Mouse (Mus musculus): Measurements from ENCODE around the gene Gm1043. TPM values are rescaled to one million over a fixed set of nuclear protein-coding genes. Genes with fewer than 3 reads are reported as not detected.

Gene Gm1043
- polyA plus RNA-seq, 1 experiment from 2014 or later, result not detected

GRCm38 (mm10) chr5:37184605-37185004 is 99.4 kb downstream of the Gm1043 start:
- no peak for ATAC-seq (ENCODE audit: borderline replicate concordance, extremely low read depth, low FRiP score, low TSS enrichment)
- 46% methylated on average over 7 of the region's 7 CpGs for WGBS
- no peaks in the 10 kb centered on the region for H3K9me3 ChIP-seq

DNA sequence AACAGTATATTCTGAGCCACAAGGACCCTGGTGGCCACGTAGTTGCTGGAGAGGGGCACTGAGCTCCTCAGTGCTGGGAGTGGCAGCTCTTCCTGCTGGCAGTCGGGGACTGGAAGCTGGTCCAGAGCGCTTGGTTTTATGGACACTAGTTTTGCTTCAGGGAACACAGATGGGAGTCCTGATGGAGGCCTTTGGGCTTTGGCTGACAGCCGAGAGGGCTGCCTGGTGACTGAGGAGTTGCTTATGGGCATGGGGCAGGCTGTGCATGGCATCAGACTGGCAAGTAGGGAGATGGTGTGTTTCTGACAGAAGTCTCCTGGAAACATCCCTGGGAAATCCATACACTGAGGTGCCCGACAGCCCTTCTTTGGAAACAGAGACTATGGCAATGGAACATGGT is 105.2 kb downstream of the Gm1043 start:
- WGBS, result 74% methylated on average over 5 of the region's 5 CpGs
- no peak for ATAC-seq (ENCODE audit: borderline replicate concordance, extremely low read depth, low FRiP score, low TSS enrichment)
- Histone ChIP-seq H3K9me3 (no peaks in the 10 kb centered on the region), H3K9ac (no peak overlapping the region), H3K36me3 (no peaks in the 10 kb centered on the region), H3K4me2 (no peak overlapping the region), H3K4me1 (no peaks in the 10 kb centered on the region), H3K27me3 (peaks cover 18% of the 10 kb centered on the region), H3K4me3 (no peak overlapping the region), H3K27ac (no peak overlapping the region)

More at GRCm38 (mm10) chr5:37184605-37185004, 99.4 kb downstream of the Gm1043 start:
- Histone ChIP-seq H3K4me1 (no peaks in the 10 kb centered on the region), H3K9ac (no peak overlapping the region), H3K36me3 (no peaks in the 10 kb centered on the region), H3K4me2 (no peak overlapping the region), H3K27me3 (no peaks in the 10 kb centered on the region; the same call in 1 of the 2 replicates), H3K4me3 (no peak overlapping the region), H3K27ac (no peak overlapping the region)

GRCm38 (mm10) chr5:37196196-37196595 is 111.0 kb downstream of the Gm1043 start:
- Histone ChIP-seq H3K27me3 (peaks cover 35% of the 10 kb centered on the region), H3K9ac (no peak overlapping the region), H3K4me1 (peaks cover 27% of the 10 kb centered on the region), H3K4me3 (no peak overlapping the region), H3K27ac (no peak overlapping the region), H3K36me3 (no peaks in the 10 kb centered on the region), H3K9me3 (no peaks in the 10 kb centered on the region), H3K4me2 (no peak overlapping the region)
- 70% methylated on average over 8 of the region's 8 CpGs for WGBS
- ATAC-seq (ENCODE audit: borderline replicate concordance, extremely low read depth, low FRiP score, low TSS enrichment), result no peak

DNA sequence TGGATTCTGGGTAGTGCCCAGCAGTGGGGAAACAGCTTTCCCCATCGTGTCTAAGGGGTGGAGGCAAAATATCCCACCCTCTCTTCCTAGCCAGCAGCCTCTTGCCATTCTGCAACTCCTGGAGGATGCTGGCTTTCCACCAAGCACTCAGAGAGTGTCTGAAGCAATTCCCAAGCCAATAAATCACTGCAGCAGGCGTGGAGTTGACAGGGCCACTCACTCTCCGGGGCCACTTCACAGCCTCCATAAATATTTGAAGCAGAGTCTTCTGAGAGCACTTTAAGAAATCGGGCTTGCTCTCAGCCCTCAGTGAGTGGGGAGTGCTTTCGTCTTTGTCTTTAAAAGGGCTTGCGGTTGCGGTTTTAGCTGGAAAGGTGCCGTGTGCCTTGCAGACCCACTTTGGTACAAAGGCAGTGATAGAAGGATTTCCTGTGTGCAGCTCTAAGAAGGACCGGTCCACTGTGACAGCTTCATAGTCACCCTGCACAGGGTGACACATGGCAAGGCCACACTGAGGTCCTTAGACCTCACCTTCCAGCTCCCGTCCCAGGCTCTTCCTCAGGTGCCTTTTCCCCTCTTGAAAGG is 111.6 kb downstream of the Gm1043 start:
- ATAC-seq (ENCODE audit: borderline replicate concordance, extremely low read depth, low FRiP score, low TSS enrichment), result peak; percentile 36; the same call in 1 of the 2 replicates
- H3K4me1 ChIP-seq, result peaks cover 27% of the 10 kb centered on the region
- H3K9me3 ChIP-seq, result no peaks in the 10 kb centered on the region
- no peak overlapping the region for H3K9ac ChIP-seq
- H3K4me3 ChIP-seq, result no peak overlapping the region
- H3K4me2 ChIP-seq, result no peak overlapping the region
- H3K27me3 ChIP-seq, result peaks cover 35% of the 10 kb centered on the region
- 13% methylated on average over 10 of the region's 10 CpGs for WGBS
- H3K36me3 ChIP-seq, result no peaks in the 10 kb centered on the region
- H3K27ac ChIP-seq, result no peak overlapping the region

DNA sequence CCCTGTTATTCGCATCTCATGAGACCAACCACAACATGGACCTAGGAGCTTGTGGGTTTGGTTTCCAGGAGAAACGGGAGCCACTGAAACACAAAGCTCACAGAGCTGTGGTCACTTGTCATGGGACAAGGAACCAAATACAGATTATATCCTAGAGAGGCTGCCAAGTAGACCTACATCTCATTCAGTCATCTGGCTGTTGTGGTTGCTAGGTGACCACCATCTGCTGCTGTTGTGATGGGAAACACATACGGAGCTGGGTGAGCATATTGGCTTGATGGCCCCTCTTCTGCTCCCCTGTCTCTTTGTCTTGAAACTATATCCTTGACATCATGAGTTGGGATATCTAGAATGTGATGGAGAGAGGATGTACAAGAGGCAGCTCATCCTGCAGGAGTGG is 112.3 kb downstream of the Gm1043 start:
- 47% methylated on average over 3 of the region's 3 CpGs for WGBS
- Histone ChIP-seq H3K4me1 (peaks cover 27% of the 10 kb centered on the region), H3K4me2 (no peak overlapping the region), H3K36me3 (no peaks in the 10 kb centered on the region), H3K4me3 (no peak overlapping the region), H3K27ac (no peak overlapping the region), H3K9ac (no peak overlapping the region), H3K9me3 (no peaks in the 10 kb centered on the region), H3K27me3 (peaks cover 28% of the 10 kb centered on the region)
- ATAC-seq (ENCODE audit: borderline replicate concordance, extremely low read depth, low FRiP score, low TSS enrichment), result no peak

- Histone ChIP-seq H3K4me1 (peaks cover 27% of the 10 kb centered on the region), H3K4me3 (no peak overlapping the region), H3K9me3 (no peaks in the 10 kb centered on the region), H3K4me2 (no peak overlapping the region), H3K9ac (no peak overlapping the region), H3K36me3 (no peaks in the 10 kb centered on the region), H3K27me3 (peaks cover 26% of the 10 kb centered on the region), H3K27ac (no peak overlapping the region)
- ATAC-seq (ENCODE audit: borderline replicate concordance, extremely low read depth, low FRiP score, low TSS enrichment), result peak; percentile 52; the same call in 1 of the 2 replicates
- 28% methylated on average over 2 of the region's 2 CpGs for WGBS
Measured at GRCm38 (mm10) chr5:37198011-37198688, 113.0 kb downstream of the Gm1043 start.

GRCm38 (mm10) chr5:37202285-37202684 is 117.1 kb downstream of the Gm1043 start:
- 8% methylated on average over 1 of the region's 1 CpGs for WGBS
- no peak for ATAC-seq (ENCODE audit: borderline replicate concordance, extremely low read depth, low FRiP score, low TSS enrichment)
- peaks cover 14% of the 10 kb centered on the region for H3K4me1 ChIP-seq

DNA sequence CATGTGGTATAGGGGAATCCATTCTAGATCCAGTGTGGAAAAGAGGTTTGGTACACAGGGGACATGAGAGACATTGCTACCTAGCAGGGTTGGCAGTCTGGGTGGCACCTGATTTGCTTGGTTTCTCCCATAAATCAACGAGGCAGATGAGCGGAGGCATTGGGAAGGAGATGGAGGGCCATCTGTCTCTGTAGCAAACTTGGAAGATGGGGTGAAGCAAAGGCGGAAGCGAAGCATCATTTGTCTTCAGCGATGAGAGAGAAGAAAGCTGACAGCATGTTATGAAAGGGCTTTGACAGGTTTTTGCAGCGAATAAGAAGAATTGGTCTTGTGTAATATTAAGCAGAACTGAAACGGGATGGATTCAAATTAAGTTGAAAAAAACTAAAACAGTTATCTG is 119.7 kb downstream of the Gm1043 start:
- H3K27me3 ChIP-seq, result 0 out of 2 replicates have a peak, but pooled peaks cover 4% of the 10 kb centered on the region
- no peak overlapping the region for H3K4me2 ChIP-seq
- no peaks in the 10 kb centered on the region for H3K9me3 ChIP-seq
- H3K9ac ChIP-seq, result no peak overlapping the region
- no peak for ATAC-seq (ENCODE audit: borderline replicate concordance, extremely low read depth, low FRiP score, low TSS enrichment)
- 50% methylated on average over 7 of the region's 7 CpGs for WGBS
- H3K27ac ChIP-seq, result no peak overlapping the region
- no peaks in the 10 kb centered on the region for H3K4me1 ChIP-seq
- H3K4me3 ChIP-seq, result no peak overlapping the region
- H3K36me3 ChIP-seq, result no peaks in the 10 kb centered on the region

More at GRCm38 (mm10) chr5:37202285-37202684, 117.1 kb downstream of the Gm1043 start:
- Histone ChIP-seq H3K27me3 (peaks cover 12% of the 10 kb centered on the region; the same call in 1 of the 2 replicates), H3K4me2 (no peak overlapping the region), H3K27ac (no peak overlapping the region), H3K4me3 (no peak overlapping the region), H3K9me3 (no peaks in the 10 kb centered on the region), H3K36me3 (no peaks in the 10 kb centered on the region), H3K9ac (no peak overlapping the region)

- H3K9me3 ChIP-seq, result no peaks in the 10 kb centered on the region
- no peak overlapping the region for H3K4me3 ChIP-seq
- H3K9ac ChIP-seq, result no peak overlapping the region
- 54% methylated on average over 1 of the region's 1 CpGs for WGBS
- no peak for ATAC-seq (ENCODE audit: borderline replicate concordance, extremely low read depth, low FRiP score, low TSS enrichment)
- 0 out of 2 replicates have a peak, but pooled peaks cover 4% of the 10 kb centered on the region for H3K27me3 ChIP-seq
- no peaks in the 10 kb centered on the region for H3K4me1 ChIP-seq
- no peak overlapping the region for H3K4me2 ChIP-seq
- no peak overlapping the region for H3K27ac ChIP-seq
- no peaks in the 10 kb centered on the region for H3K36me3 ChIP-seq
Measured at GRCm38 (mm10) chr5:37205420-37205819, 120.2 kb downstream of the Gm1043 start.

- no peaks in the 10 kb centered on the region for H3K36me3 ChIP-seq
- no peak overlapping the region for H3K9ac ChIP-seq
- WGBS, result 32% methylated on average over 2 of the region's 2 CpGs
- H3K27ac ChIP-seq, result no peak overlapping the region
- peak; percentile 54; the same call in 1 of the 2 replicates for ATAC-seq (ENCODE audit: borderline replicate concordance, extremely low read depth, low FRiP score, low TSS enrichment)
- no peak overlapping the region for H3K4me2 ChIP-seq
- 0 out of 2 replicates have a peak, but pooled peaks cover 4% of the 10 kb centered on the region for H3K27me3 ChIP-seq
- H3K4me3 ChIP-seq, result no peak overlapping the region
- H3K4me1 ChIP-seq, result no peaks in the 10 kb centered on the region
- H3K9me3 ChIP-seq, result no peaks in the 10 kb centered on the region
Measured at GRCm38 (mm10) chr5:37206364-37206763, 121.2 kb downstream of the Gm1043 start.

GRCm38 (mm10) chr5:37212938-37213708 is 128.0 kb downstream of the Gm1043 start:
- Histone ChIP-seq H3K36me3 (no peaks in the 10 kb centered on the region), H3K27me3 (no peaks in the 10 kb centered on the region), H3K4me1 (no peaks in the 10 kb centered on the region), H3K4me2 (no peak overlapping the region), H3K9ac (no peak overlapping the region), H3K4me3 (no peak overlapping the region), H3K27ac (no peak overlapping the region), H3K9me3 (no peaks in the 10 kb centered on the region)
- WGBS, result 73% methylated on average over 9 of the region's 9 CpGs
- ATAC-seq (ENCODE audit: borderline replicate concordance, extremely low read depth, low FRiP score, low TSS enrichment), result no peak

DNA sequence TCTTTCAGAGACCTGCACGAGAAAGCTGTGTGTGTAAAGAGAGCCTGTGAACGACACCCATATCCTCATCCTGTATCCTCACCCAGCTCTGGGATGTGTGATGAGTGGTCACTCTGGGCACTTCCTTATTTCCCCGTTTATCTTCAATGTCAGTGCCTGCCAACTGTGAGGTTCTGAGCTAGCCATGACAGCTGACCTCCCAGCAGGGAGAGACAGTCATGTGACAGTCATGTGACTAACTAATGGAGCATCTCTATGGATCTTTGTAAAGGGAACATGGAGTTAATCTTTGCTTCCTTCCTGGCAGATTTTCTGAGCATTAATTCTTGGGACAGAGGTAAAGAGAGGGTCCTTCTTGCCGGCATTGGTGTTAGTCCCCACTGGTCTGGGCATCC is 128.5 kb downstream of the Gm1043 start:
- no peaks in the 10 kb centered on the region for H3K9me3 ChIP-seq
- no peak for ATAC-seq (ENCODE audit: borderline replicate concordance, extremely low read depth, low FRiP score, low TSS enrichment)
- H3K4me3 ChIP-seq, result no peak overlapping the region
- H3K4me2 ChIP-seq, result no peak overlapping the region
- no peaks in the 10 kb centered on the region for H3K4me1 ChIP-seq
- no peaks in the 10 kb centered on the region for H3K27me3 ChIP-seq
- H3K36me3 ChIP-seq, result no peaks in the 10 kb centered on the region
- no peak overlapping the region for H3K9ac ChIP-seq
- 68% methylated on average over 4 of the region's 4 CpGs for WGBS
- no peak overlapping the region for H3K27ac ChIP-seq
